Mouse (Mus musculus) ES-E14 (cell line): ENCODE measurements at regions not wholly inside any gene's neighbourhood (a gene's known extent, or its start where the extent isn't known, plus 50 kb on each side); places are given as distances from the start of the nearest gene placed in this dataset.
A peak's percentile ranks its signal among the peaks of the same experiment; 100 is the strongest.

ENCODE experiments used
- DNase-seq: peaks from one replicate; pipeline ENCODE4 v3.0.0-alpha.2; 2013; ENCODE audit warnings: low read depth, low spot score
- H3K27ac ChIP-seq: 2 replicates; pipeline ENCODE4 v1.5.1; 2012; ENCODE audit warnings: low read depth, mild to moderate bottlenecking, low read length, moderate library complexity, mixed read lengths; ENCODE audit not compliant: poor library complexity, insufficient read depth, severe bottlenecking
- H3K36me3 ChIP-seq: 2 replicates; pipeline ENCODE4 v1.6.1; 2012; ENCODE audit warnings: mild to moderate bottlenecking, low read length, moderate library complexity, mixed read lengths; ENCODE audit not compliant: control insufficient read depth, poor library complexity, insufficient read depth, severe bottlenecking
- H3K4me1 ChIP-seq, 2 experiments: fragments of 150-350 bp in 1 of 2; sonication (generic) in 1 of 2; 2 replicates each; pipeline ENCODE4 v1.6.1; 2012; ENCODE audit warnings: low read length in 2 of 2, mild to moderate bottlenecking in 1 of 2, mixed read lengths in 1 of 2; ENCODE audit not compliant: control insufficient read depth in 2 of 2, insufficient read depth in 2 of 2, poor library complexity in 1 of 2
- H3K4me3 ChIP-seq, 2 experiments: fragments of 150-350 bp in 1 of 2; sonication (generic) in 1 of 2; 2 replicates each; pipeline ENCODE4 v1.5.1; 2012; ENCODE audit warnings: low read length in 2 of 2, low read depth in 1 of 2, mild to moderate bottlenecking in 1 of 2, mixed read lengths in 1 of 2; ENCODE audit not compliant: insufficient read depth in 1 of 2, poor library complexity in 1 of 2, severe bottlenecking in 1 of 2
- H3K9ac ChIP-seq: 2 replicates; pipeline ENCODE4 v1.6.1; 2012; ENCODE audit warnings: low read depth, mild to moderate bottlenecking, low read length, mixed read lengths; ENCODE audit not compliant: poor library complexity, insufficient read depth, severe bottlenecking
- H3K9me3 ChIP-seq: fragments of 150-350 bp; sonication (generic); 2 replicates; pipeline ENCODE4 v1.6.1; 2012; ENCODE audit warnings: low read depth, mild to moderate bottlenecking, low read length; ENCODE audit not compliant: control insufficient read depth, insufficient read depth
- CHD2 ChIP-seq: IDR thresholded peaks from 2 replicates; pipeline ENCODE4 v1.6.1; 2014; ENCODE audit warnings: mild to moderate bottlenecking, low read depth, low read length, inconsistent platforms
- HCFC1 ChIP-seq: IDR thresholded peaks from 2 replicates; pipeline ENCODE4 v1.6.1; 2012; ENCODE audit warnings: low read length, inconsistent platforms, borderline replicate concordance; ENCODE audit not compliant: insufficient read depth
- MAFK ChIP-seq: IDR thresholded peaks from 2 replicates; pipeline ENCODE4 v1.6.1; 2014; ENCODE audit warnings: mild to moderate bottlenecking, low read depth, low read length, inconsistent platforms; ENCODE audit not compliant: insufficient read depth
- ZC3H11A ChIP-seq: IDR thresholded peaks from 2 replicates; pipeline ENCODE4 v1.6.1; 2012; ENCODE audit warnings: low read depth, mild to moderate bottlenecking, inconsistent platforms, low read length, borderline replicate concordance
- ZNF384 ChIP-seq: IDR thresholded peaks from 2 replicates; pipeline ENCODE4 v1.6.1; 2012; ENCODE audit warnings: low read depth, low read length, inconsistent platforms
- in situ Hi-C, 2 experiments: fragments of 600-800 bp; cut with MboI; formaldehyde crosslinking; loops; one replicate each; pipeline ENCODE4 v1.15.1; 2025; ENCODE audit warnings: low sequenced_read_pairs in 2 of 2, inconsistent platforms in 1 of 2; ENCODE audit not compliant: unreplicated experiment in 2 of 2

DNA sequence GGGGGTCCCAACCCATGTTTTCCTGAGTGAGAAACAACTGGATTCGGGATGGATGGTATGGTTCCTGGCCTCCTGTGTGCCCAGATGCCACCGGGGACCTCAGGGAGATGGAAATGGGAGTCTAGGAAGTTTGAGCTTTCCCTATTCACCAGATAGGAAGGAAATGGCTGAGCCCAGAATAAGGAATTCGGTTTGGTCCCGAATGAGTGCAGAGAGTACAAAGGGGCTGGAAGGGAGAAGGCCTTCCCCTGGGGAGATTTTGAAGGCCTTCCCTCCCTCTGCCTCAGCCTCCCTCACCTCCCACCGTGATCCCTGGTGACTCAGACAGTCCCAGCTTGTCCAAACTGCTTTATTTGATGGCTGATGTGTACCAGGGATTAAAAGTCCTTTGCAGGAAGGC, 78.7 kb upstream of the Mpp6 start:
- Histone ChIP-seq H3K9ac (no peak overlapping the region), H3K36me3 (no peaks in the 10 kb centered on the region), H3K27ac (no peak overlapping the region), H3K4me3 (no peak overlapping the region), H3K4me1 (no peaks in the 10 kb centered on the region), H3K9me3 (no peaks in the 10 kb centered on the region)
- TF ChIP-seq ZC3H11A (no peak), CHD2 (no peak), ZNF384 (no peak), HCFC1 (no peak), MAFK (no peak)
- in situ Hi-C loops = no loop called here
- no peak for DNase-seq

DNA sequence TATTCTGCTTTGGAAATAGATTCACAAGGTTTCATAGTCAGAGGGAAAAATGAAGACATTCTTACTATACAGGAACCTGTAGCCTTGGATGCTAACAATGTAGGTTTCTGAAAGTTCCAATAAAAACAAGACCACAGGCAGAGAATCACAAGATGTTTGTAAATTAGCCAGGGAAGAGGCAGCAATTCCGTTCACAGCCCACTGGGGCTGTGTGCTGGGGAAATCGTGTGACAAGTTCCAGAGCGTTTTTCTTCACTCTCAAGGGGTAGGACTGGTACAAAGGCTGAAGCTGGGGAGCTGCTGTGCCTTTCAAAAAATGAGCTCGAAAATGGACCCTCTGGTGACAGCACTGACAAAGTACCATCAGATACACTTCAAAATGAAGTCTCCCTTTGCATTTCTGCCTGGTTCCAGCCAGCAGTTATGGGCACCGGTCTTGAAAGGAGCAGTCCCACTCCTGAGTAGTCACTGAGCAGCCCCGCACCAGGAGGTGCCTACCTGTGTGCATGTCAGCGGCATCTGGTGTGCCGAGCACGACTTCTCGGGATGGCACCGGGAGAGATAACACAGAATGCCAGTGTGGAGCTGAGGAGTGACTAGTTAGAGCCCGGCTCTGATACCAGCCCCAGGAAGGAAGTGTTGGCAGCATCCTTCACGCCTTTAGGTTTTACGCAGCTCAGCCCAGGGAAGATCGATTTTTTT, 77.0 kb upstream of the Mpp6 start:
- DNase-seq = no peak
- Histone ChIP-seq H3K9me3 (no peaks in the 10 kb centered on the region), H3K36me3 (no peaks in the 10 kb centered on the region), H3K4me1 (no peaks in the 10 kb centered on the region), H3K9ac (no peak overlapping the region), H3K27ac (no peak overlapping the region), H3K4me3 (no peak overlapping the region)
- TF ChIP-seq MAFK = no peak
- no peak for TF ChIP-seq HCFC1
- no peak for TF ChIP-seq CHD2
- in situ Hi-C loops = no loop called here

DNA sequence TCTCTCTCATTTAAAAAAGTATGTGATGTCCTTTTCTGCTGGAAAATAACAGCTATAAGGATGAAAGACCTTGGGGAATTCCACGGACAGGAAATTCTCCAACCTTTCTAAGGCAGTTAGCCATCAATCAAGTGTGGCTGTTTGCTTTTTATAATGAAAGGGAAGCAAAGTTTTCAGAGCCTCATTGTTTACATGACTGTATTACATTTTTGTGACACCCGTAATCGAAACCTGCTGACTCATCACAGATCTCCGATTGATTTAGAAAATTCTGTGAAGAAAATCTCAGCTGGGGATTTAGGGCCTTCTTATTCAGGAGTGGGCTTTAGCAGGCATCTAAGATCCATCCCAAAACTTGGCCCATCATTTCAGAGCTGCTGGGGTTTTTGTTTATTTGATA, 72.4 kb upstream of the Mpp6 start:
- Histone ChIP-seq H3K9me3 (no peaks in the 10 kb centered on the region), H3K4me1 (no peaks in the 10 kb centered on the region), H3K27ac (no peak overlapping the region), H3K36me3 (no peaks in the 10 kb centered on the region), H3K4me3 (no peak overlapping the region), H3K9ac (no peak overlapping the region)
- in situ Hi-C loops = no loop called here
- DNase-seq = no peak
- TF ChIP-seq ZNF384 (no peak), MAFK (peak; percentile 68)

DNA sequence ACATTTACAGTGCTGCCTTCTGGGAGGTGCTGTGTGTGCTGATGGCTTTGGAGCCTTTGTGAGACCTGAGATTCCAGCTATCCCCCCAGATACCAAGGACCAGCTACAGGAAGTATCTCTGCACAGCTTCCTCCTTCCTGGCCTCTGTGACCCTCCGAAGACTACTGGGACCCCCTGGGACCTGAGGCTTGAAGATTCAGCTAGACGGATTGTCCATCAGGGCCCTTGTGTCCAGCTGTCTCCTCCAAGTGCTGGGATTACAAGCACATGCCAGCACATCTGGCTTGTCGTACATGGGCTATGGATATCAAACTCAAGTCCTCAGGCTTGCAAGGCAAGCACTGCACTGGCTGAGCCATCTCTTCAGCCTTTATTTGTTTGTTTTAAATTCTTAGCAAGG, 71.7 kb upstream of the Mpp6 start:
- TF ChIP-seq ZNF384 (no peak), HCFC1 (no peak), MAFK (no peak), ZC3H11A (no peak), CHD2 (no peak)
- H3K36me3 ChIP-seq = no peaks in the 10 kb centered on the region
- DNase-seq = no peak
- no peaks in the 10 kb centered on the region for H3K9me3 ChIP-seq
- H3K9ac ChIP-seq = no peak overlapping the region
- no peaks in the 10 kb centered on the region for H3K4me1 ChIP-seq
- in situ Hi-C loops = no loop called here
- H3K4me3 ChIP-seq = no peak overlapping the region
- H3K27ac ChIP-seq = no peak overlapping the region

DNA sequence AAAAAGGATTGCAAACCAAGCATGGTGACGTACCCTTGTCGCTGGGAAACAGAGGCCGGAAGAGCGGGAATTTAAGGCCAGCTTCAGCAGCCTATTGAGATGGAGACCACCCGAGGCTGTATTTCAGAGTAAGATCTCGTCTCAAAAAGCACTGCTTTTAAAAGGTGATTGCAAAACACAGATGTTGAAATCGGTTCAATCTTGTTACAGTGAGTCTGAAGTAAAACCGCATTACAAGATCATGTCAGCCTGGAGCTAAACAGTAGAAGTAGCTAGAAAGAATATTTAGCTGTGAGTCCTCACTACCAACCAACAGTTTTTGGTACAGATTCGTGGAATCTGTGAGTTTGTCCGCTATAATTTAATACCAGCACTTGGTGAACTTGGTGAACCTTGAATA, 69.0 kb upstream of the Mpp6 start:
- no peaks in the 10 kb centered on the region for H3K4me1 ChIP-seq
- no peaks in the 10 kb centered on the region for H3K9me3 ChIP-seq
- in situ Hi-C loops = no loop called here
- no peak overlapping the region for H3K9ac ChIP-seq
- no peak overlapping the region for H3K4me3 ChIP-seq
- TF ChIP-seq MAFK = no peak
- no peak for TF ChIP-seq CHD2
- TF ChIP-seq HCFC1 = no peak
- TF ChIP-seq ZC3H11A = no peak
- TF ChIP-seq ZNF384 = no peak
- DNase-seq = no peak
- no peaks in the 10 kb centered on the region for H3K36me3 ChIP-seq
- no peak overlapping the region for H3K27ac ChIP-seq
